Mouse (Mus musculus) frontal cortex, postnatal 25 days (tissue): ENCODE measurements around the gene Hist2h2aa2.
"Not testable (repeated sequence)": the region's sequence is repeated elsewhere in the genome, so short reads cannot be mapped to it uniquely, and the experiment has no call there.

Experiments used
- DNase-seq, 2 experiments: peaks; one replicate each; pipeline ENCODE4 v3.0.0; 2022; ENCODE audit warnings: low spot score in 2 of 2

Hist2h2aa2 gene

GRCm38 (mm10) chr3:96262216-96262875, 22.3 kb upstream of the Hist2h2aa2 start:
- peak; percentile 64 to 70 for DNase-seq

- no peak for DNase-seq
These were observed 21.5 kb upstream of the Hist2h2aa2 start for GRCm38 (mm10) chr3:96261623-96262022.

- no peak for DNase-seq
These were observed 20.1 kb upstream of the Hist2h2aa2 start for GRCm38 (mm10) chr3:96260220-96260619.

GRCm38 (mm10) chr3:96257190-96257589, 17.1 kb upstream of the Hist2h2aa2 start:
- DNase-seq = no peak

GRCm38 (mm10) chr3:96255926-96256593, 16.0 kb upstream of the Hist2h2aa2 start:
- DNase-seq = no peak

- no peak for DNase-seq
These were observed 14.7 kb upstream of the Hist2h2aa2 start for GRCm38 (mm10) chr3:96254683-96255355.

- DNase-seq = no peak
These were observed 11.7 kb upstream of the Hist2h2aa2 start for GRCm38 (mm10) chr3:96251787-96252186.

GRCm38 (mm10) chr3:96250890-96251289, 10.8 kb upstream of the Hist2h2aa2 start:
- DNase-seq = no peak

- no peak for DNase-seq
These were observed 8.9 kb upstream of the Hist2h2aa2 start for GRCm38 (mm10) chr3:96249034-96249345.

- DNase-seq = no peak
These were observed 8.3 kb upstream of the Hist2h2aa2 start for GRCm38 (mm10) chr3:96248141-96249033.

GRCm38 (mm10) chr3:96247356-96248140, 7.5 kb upstream of the Hist2h2aa2 start:
- no peak for DNase-seq

GRCm38 (mm10) chr3:96246427-96246856, 6.4 kb upstream of the Hist2h2aa2 start, which contains the start of gene Hist2h3c1:
Gene Hist2h3c1 (plus strand): TSS chr3:96246685.
- DNase-seq = not testable (repeated sequence)

GRCm38 (mm10) chr3:96246018-96246417, 5.9 kb upstream of the Hist2h2aa2 start:
- DNase-seq = not testable (repeated sequence)

- peak; percentile 82 to 83 for DNase-seq
These were observed 5.2 kb upstream of the Hist2h2aa2 start, which contains the start of gene Hist2h2aa1 for GRCm38 (mm10) chr3:96245003-96245886. Gene Hist2h2aa1 (plus strand): TSS chr3:96245497.

- no peak for DNase-seq
These were observed 4.0 kb upstream of the Hist2h2aa2 start for GRCm38 (mm10) chr3:96243921-96244572.

GRCm38 (mm10) chr3:96240799-96241197, 722 bp upstream of the Hist2h2aa2 start:
- DNase-seq = no peak

GRCm38 (mm10) chr3:96238954-96239793, 902 bp downstream of the Hist2h2aa2 start, which contains the start of gene Hist2h3c2:
Gene Hist2h3c2 (minus strand): TSS chr3:96239127.
- peak in 1 of 2 experiments; percentile 21 for DNase-seq

- no peak for DNase-seq
These were observed 2.1 kb downstream of the Hist2h2aa2 start for GRCm38 (mm10) chr3:96237904-96238511.
